Mouse (Mus musculus): ENCODE measurements around the gene Cenpv.
"Not testable (repeated sequence)": the region's sequence is repeated elsewhere in the genome, so short reads cannot be mapped to it uniquely, and the experiment has no call there.

GRCm38 (mm10) chr11:62508365-62508764, 30.7 kb downstream of the Cenpv start:
- not testable (repeated sequence) for TF ChIP-seq POLR2A (IDR thresholded peaks at IDR 0.05; ENCODE audit: low read depth, low read length); CTCF (IDR thresholded peaks at IDR 0.05; ENCODE audit: borderline replicate concordance, insufficient read depth, low read length)
